8 mouse cellular contexts compared by ENCODE assay signal in the genomic region with DNA sequence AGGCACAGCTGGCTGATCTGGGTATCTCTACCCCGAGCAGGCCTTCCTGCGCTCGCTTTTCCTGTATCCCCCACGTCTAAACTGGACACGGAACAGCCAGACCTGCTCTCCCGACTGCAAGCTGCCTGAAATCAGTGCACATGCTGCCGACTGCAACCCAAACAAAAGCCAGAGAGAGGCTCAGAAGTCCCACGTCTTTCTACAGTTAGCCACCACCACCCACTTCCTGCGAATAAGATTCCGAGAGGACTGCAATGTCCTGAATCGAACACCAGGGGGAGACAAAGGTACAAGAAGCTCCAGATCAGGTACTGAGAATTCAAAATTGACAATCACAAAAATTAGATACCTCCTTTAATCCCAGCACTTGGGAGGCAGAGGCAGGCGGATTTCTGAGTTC. TPM values are rescaled to one million over a fixed set of nuclear protein-coding genes. Genes with fewer than 3 reads are reported as not detected.
DNase-seq lines count a peak whose midpoint lies in the region; ATAC-seq and TF ChIP-seq lines count a peak whose summit lies in the region.

No protein-coding gene starts in this region.

- peak; percentile 53 for TF ChIP-seq CTCF in liver, adult 2 months (IDR thresholded peaks at IDR 0.05; ENCODE audit: low read depth, low read length)

- TF ChIP-seq POLR2A in liver, adult 2 months (IDR thresholded peaks at IDR 0.05; ENCODE audit: extremely low read depth, insufficient read depth, low read length), result no peak

- no peak overlapping the region for H3K9ac ChIP-seq in heart, embryonic 11.5 days (ENCODE audit: low read depth, low read length)
- H3K9ac ChIP-seq in liver, adult 2 months (ENCODE audit: low read depth, low read length), result 0 out of 2 replicates have a peak overlapping the region, but pooled peaks have one; percentile 7
- no peak overlapping the region; the same call in 1 of the 2 replicates for H3K9ac ChIP-seq in stomach, embryonic 14.5 days (replicated peaks; ENCODE audit: low read depth, low read length)

- H3K4me2 ChIP-seq in heart, embryonic 11.5 days, result peak overlapping the region; percentile 49
- H3K4me2 ChIP-seq in stomach, embryonic 14.5 days (replicated peaks; ENCODE audit: low read depth, low read length), result 0 out of 2 replicates have a peak overlapping the region, but pooled peaks have one; percentile 8

- ATAC-seq in heart, embryonic 11.5 days (replicated peaks; ENCODE audit: insufficient number of reproducible peaks, low FRiP score, low TSS enrichment), result no peak
- ATAC-seq in stomach, embryonic 14.5 days (ENCODE audit: insufficient number of reproducible peaks, insufficient read depth, low FRiP score, low read depth), result no peak

- peaks cover 3% of the 10 kb centered on the region; the same call in 1 of the 2 replicates for H3K27me3 ChIP-seq in heart, embryonic 11.5 days (ENCODE audit: control insufficient read depth, insufficient read depth, low read length)
- H3K27me3 ChIP-seq in liver, adult 2 months (ENCODE audit: control insufficient read depth, insufficient read depth, low read length), result no peaks in the 10 kb centered on the region
- H3K27me3 ChIP-seq in stomach, embryonic 14.5 days (ENCODE audit: control insufficient read depth, insufficient read depth, low read length), result no peaks in the 10 kb centered on the region

- H3K9me3 ChIP-seq in heart, embryonic 11.5 days (replicated peaks; ENCODE audit: control insufficient read depth, low read length), result 0 out of 2 replicates have a peak, but pooled peaks cover 2% of the 10 kb centered on the region
- H3K9me3 ChIP-seq in stomach, embryonic 14.5 days (ENCODE audit: control insufficient read depth, low read depth, low read length), result no peaks in the 10 kb centered on the region

- no peak overlapping the region for H3K27ac ChIP-seq in heart, embryonic 11.5 days (ENCODE audit: low read depth, low read length)
- H3K27ac ChIP-seq in liver, adult 2 months (replicated peaks; ENCODE audit: insufficient read depth, low read depth, low read length), result no peak overlapping the region
- H3K27ac ChIP-seq in stomach, embryonic 14.5 days (ENCODE audit: low read length), result no peak overlapping the region

- 22% methylated on average over 12 of the region's 12 CpGs for WGBS in heart, embryonic 11.5 days (ENCODE audit: insufficient replicate concordance)
- WGBS in liver, adult 2 months, result 22% methylated on average over 12 of the region's 12 CpGs
- 17% methylated on average over 12 of the region's 12 CpGs for WGBS in stomach, embryonic 14.5 days

- H3K4me3 ChIP-seq in heart, embryonic 11.5 days (ENCODE audit: low read depth, low read length), result no peak overlapping the region
- no peak overlapping the region for H3K4me3 ChIP-seq in liver, adult 2 months (ENCODE audit: insufficient read depth, low read depth, low read length)
- H3K4me3 ChIP-seq in stomach, embryonic 14.5 days (ENCODE audit: low read depth, low read length), result no peak overlapping the region

- H3K4me1 ChIP-seq in heart, embryonic 11.5 days (ENCODE audit: control insufficient read depth, insufficient read depth, low read length), result no peaks in the 10 kb centered on the region
- 0 out of 2 replicates have a peak, but pooled peaks cover 1% of the 10 kb centered on the region for H3K4me1 ChIP-seq in liver, adult 2 months (ENCODE audit: control insufficient read depth, insufficient read depth, low read length)
- H3K4me1 ChIP-seq in stomach, embryonic 14.5 days (ENCODE audit: control insufficient read depth, insufficient read depth, low read length), result no peaks in the 10 kb centered on the region

- DNase-seq in A20 (ENCODE audit: low read depth, low spot score), result peak; percentile 75
- peak; percentile 62 to 89 for DNase-seq in adrenal gland, adult (ENCODE audit: inconsistent age in 2 of 2, low spot score in 1 of 2)
- peak; percentile 64 for DNase-seq in embryo, embryonic 11.5 days (ENCODE audit: low read depth, low spot score)
- DNase-seq in kidney, postnatal 10 days, result peak; percentile 80
- peak; percentile 61 for DNase-seq in liver, adult 2 months (ENCODE audit: extremely low read depth, low read depth, low spot score)
- peak; percentile 70 to 79 for DNase-seq in natural killer cell, adult 2 months (ENCODE audit: low spot score in 2 of 2)

- no peaks in the 10 kb centered on the region for H3K36me3 ChIP-seq in heart, embryonic 11.5 days (ENCODE audit: control insufficient read depth, insufficient read depth, low read length)
- H3K36me3 ChIP-seq in liver, adult 2 months (ENCODE audit: control insufficient read depth, insufficient read depth, low read length), result no peaks in the 10 kb centered on the region
- no peaks in the 10 kb centered on the region for H3K36me3 ChIP-seq in stomach, embryonic 14.5 days (ENCODE audit: control insufficient read depth, insufficient read depth, low read length)

- H3K79me2 ChIP-seq in liver, adult 2 months (ENCODE audit: control insufficient read depth, insufficient read depth, low read length), result no peaks in the 10 kb centered on the region

RNA-seq across cellular contexts. Expression of gene Noc4l, which starts 13.8 kb away (rescaled TPM):
- polyA plus RNA-seq in heart, embryonic 11.5 days (2014; fragmentation: Nextera tagmentation; extraction: Ambion mirVana), result 35.8 and 41.7 TPM in 2 replicates
- total RNA-seq in liver, adult 2 months (2014; rRNA removed), result 2.7 and 3.2 TPM in 2 replicates
- polyA plus RNA-seq in liver, adult 2 months (2012; rRNA removed), result 24.1 and 38.5 TPM in 2 replicates
- 47.8 and 49.7 TPM in 2 replicates for polyA plus RNA-seq in stomach, embryonic 14.5 days (2014; fragmentation: Nextera tagmentation; extraction: Ambion mirVana)

RNA-seq across cellular contexts. Expression of gene Ddx51, which starts 13.8 kb away (rescaled TPM):
- 18.0 and 22.0 TPM in 2 replicates for polyA plus RNA-seq in heart, embryonic 11.5 days (2014; fragmentation: Nextera tagmentation; extraction: Ambion mirVana)
- total RNA-seq in liver, adult 2 months (2014; rRNA removed), result 2.4 TPM in 2 replicates
- 9.2 and 12.2 TPM in 2 replicates for polyA plus RNA-seq in liver, adult 2 months (2012; rRNA removed)
- polyA plus RNA-seq in stomach, embryonic 14.5 days (2014; fragmentation: Nextera tagmentation; extraction: Ambion mirVana), result 19.4 and 26.1 TPM in 2 replicates
